Mouse (Mus musculus) cerebral cortex, adult 2 months (tissue): ENCODE results near the gene Selenoo.

Source experiments
- WGBS: fragments of 180-500 bp; shearing (Covaris S2); methylation state at CpG from one replicate; pipeline ENCODE4 v1.1.7; 2018; 5-methylcytosine and 5-hydroxymethylcytosine counted together

The Selenoo gene

GRCm38 (mm10) chr15:89088607-89089247 is at the start of gene Selenoo:
TSS of gene Selenoo (plus strand) at chr15:89089084.
- WGBS: 1% methylated on average over 38 of the region's 38 CpGs

DNA sequence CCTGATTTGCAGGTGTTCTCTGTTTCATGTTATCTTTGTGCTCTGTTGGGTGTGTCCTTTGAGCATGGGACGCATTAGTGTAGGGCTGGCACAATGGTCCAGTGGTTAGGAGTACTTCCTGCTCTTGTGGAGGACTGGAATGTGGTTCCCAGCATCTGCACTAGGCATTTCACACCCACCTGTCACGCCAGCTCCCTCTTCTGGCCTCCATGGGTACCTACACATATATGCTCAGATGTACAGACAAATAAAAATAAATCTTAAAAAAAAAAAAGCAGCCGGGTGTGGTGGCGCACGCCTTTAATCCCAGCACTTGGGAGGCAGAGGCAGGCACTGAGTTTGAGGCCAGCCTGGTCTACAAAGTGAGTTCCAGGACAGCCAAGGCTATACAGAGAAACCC is 44.5 kb upstream of the Selenoo start:
- 79% methylated on average over 5 of the region's 5 CpGs for WGBS

GRCm38 (mm10) chr15:89046356-89046755 is 42.5 kb upstream of the Selenoo start:
- WGBS: 86% methylated on average over 4 of the region's 4 CpGs

- 91% methylated on average over 7 of the region's 7 CpGs for WGBS
Observed at GRCm38 (mm10) chr15:89054666-89055065, 34.2 kb upstream of the Selenoo start.

GRCm38 (mm10) chr15:89058736-89059135 is 30.1 kb upstream of the Selenoo start:
- WGBS: 36% methylated on average over 6 of the region's 6 CpGs

DNA sequence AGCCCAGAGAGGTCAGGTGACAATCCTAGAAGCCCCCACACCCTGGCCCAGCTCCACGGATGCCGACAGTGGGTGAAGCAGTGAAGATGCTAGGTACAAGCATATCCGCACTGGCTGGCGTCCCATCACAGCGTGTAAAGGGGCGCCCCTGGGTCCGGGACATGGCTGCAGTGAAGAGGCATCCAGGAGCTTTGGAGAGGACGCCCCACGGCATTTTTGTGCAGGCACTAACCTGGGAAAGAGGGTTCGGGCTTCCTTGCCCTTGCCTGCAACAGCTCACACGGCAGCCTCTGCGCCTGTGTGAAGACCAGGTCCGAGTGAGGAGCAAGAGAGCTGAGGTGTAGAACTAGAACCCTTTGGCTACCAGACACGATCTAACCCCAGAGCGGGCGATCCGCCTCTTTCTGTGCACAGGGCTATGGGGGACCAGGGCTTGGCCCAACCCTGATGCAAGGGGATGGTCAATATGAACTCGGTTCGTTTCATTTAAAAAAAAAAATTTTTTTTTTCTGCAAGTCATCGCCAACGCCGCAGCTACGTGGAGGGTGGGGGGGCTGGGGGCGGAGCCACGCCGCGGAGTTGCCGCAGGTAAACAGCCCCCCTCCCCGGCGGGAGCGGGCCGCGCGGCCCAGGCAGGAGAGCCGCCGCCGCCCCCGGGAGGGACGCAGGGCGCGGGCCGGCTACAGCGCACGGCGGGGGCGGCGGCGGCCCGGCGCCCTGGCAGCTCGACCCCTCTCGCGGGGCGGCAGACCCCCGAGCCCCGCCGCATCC is 29.5 kb upstream of the Selenoo start, which contains the start of gene Panx2:
Gene Panx2 (plus strand): TSS at position 574 of the 771 bp plus-strand sequence.
- 3% methylated on average over 45 of the region's 57 CpGs for WGBS

DNA sequence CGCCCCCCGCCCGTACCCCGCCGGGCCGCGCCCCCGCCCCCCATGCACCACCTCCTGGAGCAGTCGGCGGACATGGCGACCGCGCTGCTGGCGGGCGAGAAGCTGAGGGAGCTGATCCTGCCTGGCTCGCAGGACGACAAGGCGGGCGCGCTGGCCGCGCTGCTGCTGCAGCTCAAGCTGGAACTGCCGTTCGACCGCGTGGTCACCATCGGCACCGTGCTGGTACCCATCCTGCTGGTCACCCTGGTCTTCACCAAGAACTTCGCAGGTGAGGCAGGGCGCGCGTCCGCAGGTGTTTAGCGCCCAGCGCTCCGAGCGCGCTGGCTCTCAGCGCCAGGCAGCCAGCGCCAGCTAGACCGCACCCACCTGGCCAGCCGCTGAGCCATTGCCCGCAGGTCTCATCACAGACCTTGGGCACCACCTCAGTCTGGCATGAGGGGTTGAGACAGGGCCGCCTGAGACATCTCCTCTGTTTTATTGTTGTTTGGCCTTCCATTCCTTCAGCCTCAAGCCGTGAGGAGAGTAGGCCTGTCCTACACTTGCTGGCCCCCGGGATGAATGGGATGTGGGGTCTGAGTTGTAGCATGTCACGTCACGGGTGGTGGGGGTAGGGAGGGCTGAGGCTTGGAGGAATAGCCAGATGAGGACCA is 28.7 kb upstream of the Selenoo start:
- WGBS: 3% methylated on average over 48 of the region's 48 CpGs

GRCm38 (mm10) chr15:89060811-89061460 is 27.9 kb upstream of the Selenoo start:
- 81% methylated on average over 12 of the region's 12 CpGs for WGBS

GRCm38 (mm10) chr15:89061761-89062517 is 26.9 kb upstream of the Selenoo start:
- 89% methylated on average over 6 of the region's 6 CpGs for WGBS

GRCm38 (mm10) chr15:89062518-89062910 is 26.4 kb upstream of the Selenoo start:
- 94% methylated on average over 5 of the region's 5 CpGs for WGBS

DNA sequence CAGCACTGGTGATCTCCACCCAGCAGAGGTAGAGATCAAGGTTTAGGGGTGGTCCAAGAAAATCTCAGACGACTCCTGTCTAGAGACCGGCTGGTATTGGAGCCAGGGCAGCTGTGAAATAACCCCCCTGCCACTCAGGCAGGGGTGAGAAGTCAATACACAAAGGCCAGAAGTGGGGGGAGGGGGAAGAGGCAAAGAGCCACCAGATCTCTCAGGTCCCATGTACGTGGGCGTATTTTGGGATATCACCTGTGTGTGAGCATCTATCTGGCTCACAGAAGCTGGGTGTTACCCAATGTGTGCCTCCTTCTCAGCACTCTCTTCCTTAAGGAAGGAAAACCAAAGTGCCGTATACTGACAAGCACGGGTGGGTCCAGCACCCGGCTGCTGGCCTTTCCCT is 25.9 kb upstream of the Selenoo start:
- 61% methylated on average over 7 of the region's 7 CpGs for WGBS

GRCm38 (mm10) chr15:89063536-89063935 is 25.3 kb upstream of the Selenoo start:
- WGBS: 37% methylated on average over 6 of the region's 6 CpGs

DNA sequence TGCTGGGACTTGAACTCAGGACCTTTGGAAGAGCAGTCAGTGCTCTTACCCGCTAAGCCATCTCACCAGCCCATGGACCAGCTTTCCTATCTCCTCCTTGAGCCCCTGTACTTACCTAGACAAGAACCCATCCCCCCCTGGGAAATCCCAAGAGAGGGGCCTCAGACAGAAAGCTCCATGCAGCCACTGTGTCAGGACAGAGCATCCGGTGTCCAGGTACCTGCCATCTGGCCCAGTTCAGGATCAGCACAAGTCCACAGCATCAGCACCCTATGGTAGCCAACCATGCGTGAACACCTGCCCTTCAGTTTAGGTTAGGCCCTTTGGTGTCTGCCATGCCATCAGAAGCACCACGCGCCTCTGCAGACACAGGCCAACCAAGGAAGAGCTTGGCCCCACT is 24.0 kb upstream of the Selenoo start:
- 98% methylated on average over 5 of the region's 5 CpGs for WGBS

GRCm38 (mm10) chr15:89067609-89068008 is 21.3 kb upstream of the Selenoo start:
- WGBS: 67% methylated on average over 35 of the region's 35 CpGs

DNA sequence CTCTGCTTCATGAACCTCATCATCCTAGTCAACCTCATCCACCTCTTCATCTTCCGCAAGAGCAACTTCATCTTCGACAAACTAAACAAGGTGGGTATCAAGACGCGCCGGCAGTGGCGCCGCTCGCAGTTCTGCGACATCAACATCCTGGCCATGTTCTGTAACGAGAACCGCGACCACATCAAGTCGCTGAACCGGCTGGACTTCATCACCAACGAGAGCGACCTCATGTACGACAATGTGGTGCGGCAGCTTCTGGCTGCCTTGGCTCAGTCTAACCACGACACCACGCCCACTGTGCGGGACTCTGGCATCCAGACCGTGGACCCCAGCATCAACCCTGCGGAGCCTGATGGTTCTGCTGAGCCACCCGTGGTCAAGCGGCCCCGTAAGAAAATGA is 20.7 kb upstream of the Selenoo start:
- WGBS: 66% methylated on average over 26 of the region's 26 CpGs

DNA sequence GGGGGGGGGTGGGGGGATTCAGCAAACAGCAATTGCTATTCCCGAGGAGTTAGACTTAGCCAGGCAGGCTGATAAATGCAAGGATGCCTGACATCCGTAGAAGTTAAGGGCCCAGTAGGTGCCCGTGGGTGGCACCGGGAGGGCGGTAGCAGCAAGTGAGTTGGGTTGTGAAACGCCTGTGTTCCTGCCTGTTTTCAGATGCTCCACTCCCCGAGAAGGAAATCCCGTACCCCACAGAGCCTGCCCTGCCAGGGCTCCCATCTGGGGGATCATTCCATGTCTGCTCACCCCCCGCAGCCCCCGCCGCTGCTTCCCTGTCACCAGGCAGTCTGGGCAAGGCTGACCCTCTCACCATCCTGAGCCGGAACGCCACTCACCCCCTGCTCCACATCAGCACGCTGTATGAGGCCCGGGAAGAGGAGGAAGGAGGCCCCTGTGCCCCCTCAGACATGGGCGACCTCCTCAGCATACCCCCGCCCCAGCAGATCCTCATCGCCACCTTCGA is 19.5 kb upstream of the Selenoo start:
- WGBS: 70% methylated on average over 19 of the region's 19 CpGs

DNA sequence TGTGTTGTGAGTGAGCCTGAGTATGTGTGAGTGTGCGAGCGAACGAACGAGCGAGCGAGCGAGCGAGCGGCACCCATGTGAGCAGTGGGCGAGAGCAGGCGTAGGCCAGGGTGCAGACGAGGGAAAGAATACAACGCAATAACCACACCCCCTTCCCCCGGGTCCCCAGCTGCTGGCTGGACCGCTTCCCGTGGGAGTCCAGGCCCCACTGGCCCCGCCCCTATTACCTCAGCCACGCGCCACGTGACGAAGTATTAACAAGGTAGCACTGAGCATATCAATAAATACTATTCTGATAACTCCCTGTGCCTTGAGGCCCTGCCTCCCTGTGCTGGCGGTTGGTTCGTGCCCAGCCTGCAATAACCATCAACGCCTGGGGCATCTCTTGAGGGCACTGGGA is 18.3 kb upstream of the Selenoo start:
- 63% methylated on average over 24 of the region's 24 CpGs for WGBS

- 52% methylated on average over 10 of the region's 10 CpGs for WGBS
Observed at GRCm38 (mm10) chr15:89073993-89074603, 14.8 kb upstream of the Selenoo start.

GRCm38 (mm10) chr15:89074613-89075477 is 14.0 kb upstream of the Selenoo start, which contains the start of gene Trabd:
TSS of gene Trabd (plus strand) at chr15:89075124.
- 23% methylated on average over 11 of the region's 11 CpGs for WGBS
